Mouse (Mus musculus): ENCODE data around the gene Etv6.
A peak's percentile ranks its signal among the peaks of the same experiment; 100 is the strongest.

DNA sequence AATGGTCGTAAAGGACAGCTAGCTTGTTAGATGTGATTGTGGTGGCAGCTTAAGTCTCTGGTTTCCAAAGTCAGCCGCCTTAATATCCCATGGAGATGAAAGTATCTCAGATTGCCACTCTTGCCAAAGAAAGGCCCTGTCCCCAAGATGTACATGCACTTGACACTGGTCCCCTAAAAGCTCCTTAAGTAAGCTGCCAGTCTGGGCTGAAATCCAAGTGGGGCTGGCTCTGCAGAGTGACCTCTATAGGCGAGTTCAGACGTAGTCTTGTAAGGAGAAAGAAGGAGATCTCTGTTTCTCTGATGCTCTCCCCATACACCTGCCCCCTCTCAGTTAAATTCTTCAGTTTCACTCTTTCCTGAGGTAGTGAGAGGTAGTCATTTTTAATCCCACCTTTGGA, 200.8 kb downstream of the Etv6 start:
- TF ChIP-seq CTCF (IDR thresholded peaks at IDR 0.05; ENCODE audit: low read depth) = peak; percentile 39
- no peak for TF ChIP-seq EP300 (optimal IDR thresholded peaks at IDR 0.05)
